Mouse (Mus musculus) lung, adult 10 weeks (tissue): Measurements from ENCODE around the gene Eif2ak1. TPM values are rescaled to one million over a fixed set of nuclear protein-coding genes. Genes with fewer than 3 reads are reported as not detected.

Source experiments
- polyA plus RNA-seq: library from polyadenylated mRNA; stranded (reverse); fragments of 350-450 nt; fragmentation: Illumina TruSeq; extraction: RNeasy Lipid Tissue Mini Kit (QIAGEN cat#74804); gene quantifications from one replicate; pipeline ENCODE4 v1.2.3, GENCODE M21; 2014; ENCODE audit warnings: low read depth, low replicate concordance; ENCODE audit not compliant: insufficient read depth

Gene Eif2ak1
- polyA plus RNA-seq = 13.3 TPM

DNA sequence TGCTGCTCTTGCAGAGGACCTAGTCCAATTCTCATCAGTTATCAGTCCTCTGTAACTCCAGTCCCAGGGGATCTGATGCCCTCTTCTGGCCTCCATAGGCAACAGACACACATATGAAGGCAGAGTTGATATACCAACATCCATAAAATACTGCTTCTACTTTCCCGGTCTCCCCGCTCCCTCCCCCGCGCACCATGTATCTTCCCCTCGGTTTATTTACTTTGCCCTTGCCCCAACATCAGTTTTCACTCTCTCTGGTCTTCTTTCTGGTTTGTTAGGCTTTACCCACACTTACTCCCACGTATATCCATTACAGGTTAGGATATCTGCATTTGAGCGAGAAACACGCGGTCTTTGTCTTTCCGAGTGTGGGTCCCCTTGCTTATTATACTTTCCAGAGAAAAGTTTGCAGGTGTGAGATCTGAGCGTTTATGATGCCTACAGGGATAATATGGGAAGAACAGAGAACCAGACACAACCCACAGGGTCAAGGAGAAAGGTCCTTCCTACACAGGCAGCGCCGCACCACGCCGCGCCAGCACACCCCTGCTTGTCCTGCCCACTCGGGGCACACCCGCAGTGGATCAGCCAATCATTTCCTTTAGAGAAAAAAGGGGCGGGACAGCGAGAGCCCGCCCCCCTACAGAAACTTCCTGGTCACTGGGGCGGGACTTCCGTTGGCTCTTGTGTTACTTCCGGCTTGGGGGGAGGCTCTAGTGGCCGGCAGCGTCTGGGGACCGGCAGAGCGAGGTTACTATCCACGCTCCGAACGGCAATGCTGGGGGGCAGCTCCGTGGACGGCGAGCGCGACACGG is at the start of gene Eif2ak1:
TSS of gene Eif2ak1 (plus strand) at position 673 of the 815 bp plus-strand sequence.

DNA sequence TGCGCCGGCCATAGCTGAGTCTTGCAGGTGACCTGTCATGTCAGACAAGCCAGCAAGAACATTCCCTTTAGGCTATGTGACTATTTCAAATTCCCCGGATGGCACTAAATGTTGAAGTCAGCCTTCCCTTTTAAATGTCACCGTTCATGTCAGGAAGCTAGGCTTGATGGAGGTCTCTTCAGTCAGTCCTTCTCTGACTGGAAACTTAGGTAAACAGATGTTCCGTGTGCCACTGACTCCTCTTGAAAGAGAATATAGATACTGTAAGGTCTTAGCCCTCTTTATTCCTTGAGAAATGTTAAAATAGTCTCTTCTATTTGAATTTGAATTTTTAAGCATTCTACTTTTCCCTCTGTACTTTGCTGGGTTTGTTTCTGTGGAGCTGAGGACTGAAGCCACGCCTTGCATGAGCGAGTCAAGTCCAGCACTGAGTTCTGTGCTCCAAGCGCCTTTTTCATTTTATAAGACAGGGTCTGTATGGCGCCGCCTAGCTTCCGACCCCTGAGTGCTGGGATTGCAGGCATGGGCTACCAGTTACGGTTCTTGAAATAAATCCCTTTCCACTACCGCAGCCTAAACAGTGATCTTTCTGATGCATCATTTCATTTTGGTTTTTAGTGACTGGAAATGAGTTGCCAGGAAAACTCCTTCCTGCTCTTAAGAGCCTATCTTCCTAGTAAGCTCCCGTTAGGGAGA is 80.2 kb downstream of the Eif2ak1 start, which contains the start of gene Ankrd61:
TSS of gene Ankrd61 (minus strand) at position 51 of the 696 bp plus-strand sequence.

DNA sequence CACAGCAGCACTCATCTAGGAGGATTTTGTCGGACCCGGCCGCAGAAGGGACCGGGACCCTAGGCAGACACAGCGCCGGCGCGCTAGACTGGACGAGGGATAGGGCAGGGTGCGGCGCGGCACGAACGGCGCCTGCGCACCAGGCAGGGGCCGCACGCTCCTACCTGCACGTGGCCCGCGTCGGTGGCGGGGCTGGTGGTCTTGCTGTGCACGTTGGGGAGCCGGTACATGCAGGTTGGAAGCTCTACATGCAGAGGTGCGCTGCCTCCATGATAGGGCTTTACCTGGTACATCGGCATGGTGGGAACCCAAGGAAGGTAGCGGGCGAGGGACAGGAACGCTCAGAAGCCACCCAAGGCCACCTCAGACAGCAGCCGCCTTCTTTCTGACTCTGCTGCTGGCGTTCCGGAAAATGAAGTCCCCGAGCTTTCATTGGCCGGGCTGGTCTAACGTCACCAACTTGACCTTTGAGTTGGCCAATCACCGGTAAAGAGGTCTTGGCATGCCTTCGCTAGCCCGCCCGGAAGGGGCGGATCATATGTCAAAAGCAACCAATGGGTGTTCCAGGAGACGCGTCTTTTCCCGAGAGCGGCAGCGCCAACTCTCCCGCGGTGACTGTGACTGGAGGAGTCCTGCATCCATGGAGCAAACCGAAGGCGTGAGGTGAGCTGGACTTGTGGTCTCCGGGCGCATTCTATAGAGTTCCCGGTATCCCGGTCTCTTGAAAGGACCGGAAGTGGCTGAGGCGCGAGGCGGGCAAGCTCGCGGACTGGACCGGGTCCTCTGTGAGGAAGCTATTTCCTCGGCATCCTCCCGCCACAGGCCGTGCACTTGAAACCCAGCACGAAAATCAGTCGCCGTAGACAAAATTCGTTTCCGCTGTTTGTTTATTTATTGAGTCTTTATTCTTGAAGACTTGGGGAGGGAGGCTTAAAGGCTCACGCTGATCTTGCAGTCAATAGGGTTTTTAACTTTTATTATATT is 92.1 kb downstream of the Eif2ak1 start, which contains the start of the genes Aimp2 and Pms2:
TSS of gene Aimp2 (minus strand) at position 431 of the 984 bp plus-strand sequence.
TSS of gene Pms2 (plus strand) at position 548 of the 984 bp plus-strand sequence.

DNA sequence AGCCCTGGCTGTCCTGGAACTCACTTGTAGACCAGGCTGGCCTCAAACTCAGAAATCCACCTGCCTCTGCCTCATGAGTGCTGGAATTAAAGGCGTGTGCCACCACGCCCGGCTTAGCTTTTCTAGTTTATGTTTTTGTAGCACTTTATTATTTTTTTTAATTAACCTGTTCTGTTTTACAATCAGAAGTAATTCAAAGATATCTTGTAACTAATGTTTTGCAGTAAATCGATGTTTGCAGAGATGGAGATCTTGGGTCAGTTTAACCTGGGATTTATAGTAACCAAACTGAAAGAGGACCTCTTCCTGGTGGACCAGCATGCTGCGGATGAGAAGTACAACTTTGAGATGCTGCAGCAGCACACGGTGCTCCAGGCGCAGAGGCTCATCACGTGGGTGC is 110.3 kb downstream of the Eif2ak1 start, which contains the start of gene Gm42421:
TSS of gene Gm42421 (plus strand) at position 301 of the 400 bp plus-strand sequence.

DNA sequence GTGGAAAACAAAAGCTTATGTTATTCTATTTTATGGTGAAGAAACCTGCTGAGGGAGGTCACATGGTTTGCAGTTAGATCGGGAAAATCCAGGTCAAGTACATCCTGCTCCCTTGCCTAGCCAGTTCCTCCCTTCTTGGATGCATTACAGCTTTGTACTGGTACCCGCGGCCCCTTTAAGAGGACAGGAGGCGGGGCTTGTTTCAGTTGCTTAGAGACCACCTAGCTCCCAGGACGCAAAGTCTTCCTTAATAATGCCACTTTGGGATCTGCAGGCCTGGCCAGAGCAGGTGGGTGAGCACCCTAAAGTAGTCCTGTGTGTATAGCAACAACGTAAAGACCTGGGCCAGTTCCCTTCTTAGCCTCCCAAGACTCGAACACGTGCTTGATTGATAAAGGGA is 115.2 kb downstream of the Eif2ak1 start, which contains the start of gene Rsph10b:
TSS of gene Rsph10b (plus strand) at position 205 of the 400 bp plus-strand sequence.

Other genes with a start within 250 kb of the Eif2ak1 start
- 73.3 TPM for gene Cyth3, start 195.3 kb upstream of the Eif2ak1 start, polyA plus RNA-seq
- gene Usp42, start 85.5 kb upstream of the Eif2ak1 start, polyA plus RNA-seq = 3.4 TPM
- gene Ankrd61, start 79.9 kb downstream of the Eif2ak1 start, polyA plus RNA-seq = not detected
- gene Aimp2, start 92.1 kb downstream of the Eif2ak1 start, polyA plus RNA-seq = 25.0 TPM
- gene Pms2, start 92.2 kb downstream of the Eif2ak1 start, polyA plus RNA-seq = 3.5 TPM
- not detected for gene Gm42421, start 110.4 kb downstream of the Eif2ak1 start, polyA plus RNA-seq
- 8.4 TPM for gene Rsph10b, start 115.2 kb downstream of the Eif2ak1 start, polyA plus RNA-seq
- gene Ccz1, start 197.1 kb downstream of the Eif2ak1 start, polyA plus RNA-seq = 53.8 TPM
- not detected for gene Ocm, start 208.9 kb downstream of the Eif2ak1 start, polyA plus RNA-seq